Mouse (Mus musculus): Measurements from ENCODE around the gene Rgr.

DNA sequence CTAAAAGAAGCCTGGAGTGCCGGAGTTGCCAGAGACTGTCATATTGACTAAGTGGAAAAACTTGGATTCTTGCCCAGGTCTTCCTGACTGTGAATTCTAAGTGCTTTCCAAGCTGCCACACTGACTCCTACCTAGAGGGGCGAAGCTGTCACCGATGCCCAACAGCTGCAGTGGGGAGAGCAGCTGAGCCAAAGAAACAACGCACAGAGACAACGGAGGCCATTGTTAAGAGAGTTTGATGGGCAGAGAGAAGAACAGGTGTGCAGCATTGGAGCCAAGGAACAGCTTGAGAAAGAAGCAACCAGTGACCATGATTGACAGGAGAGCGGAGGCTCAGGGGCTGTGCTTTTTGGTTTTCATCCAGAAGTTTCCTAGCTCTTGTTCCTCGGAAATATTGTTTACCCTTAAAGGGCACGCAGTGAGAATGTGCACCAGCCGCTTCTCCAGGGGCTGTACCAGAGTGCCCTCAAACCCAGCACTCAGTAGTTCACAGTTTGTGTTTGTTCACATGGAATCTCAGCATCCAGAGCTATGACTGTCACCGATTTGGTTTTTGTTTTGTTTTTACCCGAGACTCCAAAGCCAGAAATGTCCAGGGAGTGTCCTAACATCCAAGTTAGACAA lies 16.2 kb downstream of the Rgr start:
- TF ChIP-seq POLR2A (IDR thresholded peaks at IDR 0.05; ENCODE audit: low read depth, low read length) (no peak), CTCF (conservative IDR thresholded peaks at IDR 0.05; ENCODE audit: insufficient read depth, insufficient read length, low read depth, low read length) (no peak)

Data from kidney, adult 2 months (tissue).